Mouse (Mus musculus) cerebellum, adult 2 months (tissue): ENCODE results near the gene Entpd5.

Source experiments
- CTCF ChIP-seq: fragments of 200-500 bp; IDR thresholded peaks from 2 replicates; pipeline ENCODE4 v1.5.1; 2011; ENCODE audit warnings: low read depth, mild to moderate bottlenecking, control low read depth, low read length, moderate library complexity, borderline replicate concordance; ENCODE audit not compliant: insufficient read depth
- POLR2A ChIP-seq: fragments of 200-500 bp; IDR thresholded peaks from 2 replicates; pipeline ENCODE4 v1.6.1; 2011; ENCODE audit warnings: low read length, control low read depth, borderline replicate concordance; ENCODE audit not compliant: insufficient read depth

DNA sequence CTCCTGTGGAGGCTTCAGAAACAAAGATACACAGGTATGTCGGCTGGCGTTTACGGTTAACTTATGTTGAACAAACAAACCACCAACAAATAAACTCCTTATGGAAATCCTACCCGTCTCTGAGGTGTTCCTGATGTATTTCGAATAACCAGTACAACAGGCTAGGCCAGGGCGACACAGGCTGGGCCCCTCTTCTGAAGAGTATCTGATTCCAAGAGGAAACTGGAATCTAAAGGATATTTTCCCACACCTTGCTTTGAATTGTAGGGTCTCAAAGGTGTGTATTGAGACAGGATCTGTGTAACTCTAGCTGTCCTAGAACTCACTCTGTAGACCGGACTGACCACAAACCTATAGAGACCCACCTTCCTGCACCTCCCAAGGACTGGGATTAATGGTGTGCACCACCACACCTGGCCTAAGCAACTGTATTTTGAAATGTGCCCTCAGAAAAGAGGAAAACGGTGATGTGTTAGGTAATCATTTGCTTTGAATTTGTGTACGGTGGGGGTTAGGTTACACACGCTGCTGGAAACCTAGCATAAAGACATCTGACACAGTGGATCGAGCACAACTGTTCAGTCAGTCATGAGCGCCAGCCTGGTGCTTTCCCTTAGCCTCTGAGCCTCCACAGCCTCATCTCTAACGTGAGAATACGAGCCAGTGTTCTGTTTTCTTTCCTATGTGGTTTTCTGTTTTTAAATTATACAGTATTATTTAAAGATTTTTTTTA, 11.7 kb downstream of the Entpd5 start:
- TF ChIP-seq CTCF = no peak
- TF ChIP-seq POLR2A = no peak
